Mouse (Mus musculus) thymus, adult 18-20 months (tissue): ENCODE results near the gene Mettl9.

Experiments used
- DNase-seq, 2 experiments: peaks; one replicate each; pipeline ENCODE4 v3.0.0; 2022; ENCODE audit warnings: mixed read lengths in 2 of 2

Gene Mettl9

DNA sequence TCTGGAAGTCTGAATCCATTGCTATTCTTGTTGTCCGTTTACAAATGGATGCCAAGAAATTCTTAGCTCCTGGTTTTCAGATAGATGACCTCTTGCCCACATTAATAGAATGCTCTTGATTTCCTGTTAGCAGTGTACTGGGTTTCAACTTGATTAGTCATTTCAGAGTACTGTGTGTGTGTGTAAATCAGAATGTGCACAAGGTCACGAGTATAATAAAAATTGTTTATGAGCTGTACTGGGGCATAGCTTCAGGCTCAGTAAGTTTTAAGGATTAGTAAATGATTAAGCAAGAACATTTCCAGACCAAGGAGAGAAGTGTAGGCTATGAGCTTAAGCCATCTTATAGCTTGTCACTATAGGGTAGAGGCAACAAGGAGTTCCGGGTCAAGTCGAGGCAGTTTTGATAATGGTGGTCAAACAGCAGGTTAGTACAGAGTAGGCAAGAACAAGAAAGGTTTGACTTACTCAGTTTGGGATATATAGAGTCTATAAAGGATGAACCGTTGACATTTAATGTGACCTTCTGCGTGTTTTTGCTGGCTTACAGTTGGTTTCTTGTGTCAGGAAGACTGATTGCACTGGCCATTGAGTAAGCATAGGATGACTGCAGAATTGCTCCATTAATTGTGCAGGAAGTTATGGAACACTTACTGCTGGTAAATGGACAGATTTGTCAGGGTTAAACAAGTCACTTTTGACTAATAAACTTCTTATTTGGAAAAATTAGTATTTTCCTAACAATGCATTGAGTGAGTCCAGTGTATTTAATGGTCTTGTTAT is 11.6 kb downstream of the Mettl9 start:
- DNase-seq: no peak

DNA sequence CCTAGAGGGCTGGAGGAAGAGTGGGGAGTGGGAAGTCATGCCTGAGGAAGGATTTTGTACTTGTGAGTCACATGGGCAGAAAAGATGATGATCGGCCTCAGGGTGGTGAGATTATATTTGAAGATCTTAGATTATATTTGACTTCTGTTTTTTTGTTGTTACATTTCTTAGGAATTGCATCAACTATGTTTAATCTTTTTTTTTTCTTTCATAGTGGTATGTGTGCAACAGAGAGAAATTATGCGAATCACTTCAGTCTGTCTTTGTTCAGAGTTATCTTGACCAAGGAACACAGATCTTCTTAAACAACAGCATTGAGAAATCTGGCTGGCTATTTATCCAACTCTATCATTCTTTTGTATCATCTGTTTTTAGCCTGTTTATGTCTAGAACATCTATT is 13.4 kb downstream of the Mettl9 start:
- DNase-seq: no peak

DNA sequence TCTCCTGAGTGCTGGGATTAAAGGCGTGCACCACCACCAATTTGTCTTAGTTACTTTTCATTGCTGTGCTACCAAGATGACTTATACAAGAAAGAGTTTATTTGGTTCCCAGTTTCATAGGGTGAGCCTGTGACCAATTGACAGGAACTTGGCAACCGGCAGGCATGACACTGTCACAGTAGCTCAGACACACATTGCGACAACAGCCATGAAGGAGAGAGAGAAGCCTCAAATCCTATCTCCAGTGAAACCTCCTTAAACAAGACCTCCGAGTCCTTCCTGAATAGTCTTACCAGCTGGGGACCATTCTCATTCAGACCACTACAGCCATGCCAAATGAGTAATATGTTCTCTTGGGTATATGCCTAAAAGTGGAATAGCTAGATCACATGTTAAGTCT is 18.8 kb downstream of the Mettl9 start:
- DNase-seq: no peak

DNA sequence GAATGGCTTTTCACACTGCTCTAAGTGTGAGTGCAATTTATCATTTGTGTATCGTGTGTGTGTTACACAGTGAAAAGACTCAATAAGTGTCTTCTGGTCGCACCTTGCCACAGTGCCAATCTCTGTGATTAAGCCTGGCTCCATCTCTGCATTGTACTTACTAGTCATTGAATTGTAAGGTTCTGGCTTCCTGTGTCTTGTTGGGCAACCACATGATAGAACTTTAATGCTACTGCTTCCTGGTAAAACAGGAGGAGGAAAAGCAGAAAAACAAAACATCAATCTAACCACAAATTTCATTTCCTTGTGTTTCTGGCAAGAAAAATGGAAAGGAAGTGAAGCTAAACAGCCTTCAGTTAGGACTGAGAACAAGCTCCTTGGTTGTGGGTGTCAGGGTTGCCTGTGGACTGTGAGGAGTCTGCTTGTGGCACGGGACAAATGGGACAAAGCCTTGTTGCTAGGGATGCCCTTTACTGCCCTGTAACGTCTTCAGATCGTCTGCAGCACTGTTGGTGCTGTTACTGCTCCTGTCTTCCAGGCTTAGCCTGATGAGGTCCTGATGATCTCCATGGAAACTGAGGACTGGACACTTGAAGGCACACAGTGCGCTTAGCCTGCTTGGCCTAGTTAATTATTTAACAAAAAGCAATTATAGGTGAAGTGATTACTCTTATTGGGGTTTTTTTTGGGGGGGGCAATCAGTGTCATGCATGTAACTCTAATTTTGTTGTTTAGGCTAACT is 25.4 kb downstream of the Mettl9 start:
- no peak for DNase-seq

DNA sequence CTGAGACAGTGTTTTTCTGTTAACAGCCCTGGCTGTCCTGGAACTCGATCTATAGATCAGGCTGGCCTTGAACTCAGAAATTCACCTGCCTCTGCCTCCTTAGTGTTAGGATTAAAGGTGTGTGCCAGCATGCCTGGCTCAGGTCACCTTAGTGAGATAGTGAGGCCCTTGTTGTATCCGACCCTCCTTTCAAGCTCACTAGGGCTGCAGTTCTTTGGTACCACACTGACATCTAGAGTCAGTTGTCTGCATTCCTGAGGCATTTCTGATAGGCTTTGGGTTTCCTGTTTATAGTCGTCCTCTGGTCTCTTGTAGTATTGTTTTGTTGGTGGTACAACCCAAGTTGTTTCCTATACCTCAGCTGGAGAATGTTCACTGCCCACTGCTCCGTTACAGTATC is 30.1 kb downstream of the Mettl9 start:
- DNase-seq: peak in 1 of 2 experiments; percentile 12

DNA sequence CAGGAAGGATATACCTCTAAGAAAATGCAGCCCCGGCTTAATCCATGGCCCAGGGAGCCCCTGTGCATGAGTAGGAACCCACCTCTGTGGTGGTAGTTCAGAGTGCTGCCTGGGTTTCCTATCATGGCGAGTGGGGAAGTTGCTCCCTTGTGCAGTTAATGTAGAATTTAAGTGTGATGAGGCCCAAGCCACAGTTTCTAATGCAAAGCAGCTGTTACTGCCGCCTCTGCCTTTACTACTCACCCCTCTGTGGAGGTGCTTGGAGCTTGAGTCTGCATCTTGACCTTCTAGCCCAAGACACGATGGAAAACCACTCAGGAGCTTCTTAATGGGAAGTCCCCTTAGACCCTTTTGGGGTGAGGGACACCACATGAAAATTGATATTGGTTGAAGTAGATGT is 37.0 kb downstream of the Mettl9 start:
- no peak for DNase-seq

DNA sequence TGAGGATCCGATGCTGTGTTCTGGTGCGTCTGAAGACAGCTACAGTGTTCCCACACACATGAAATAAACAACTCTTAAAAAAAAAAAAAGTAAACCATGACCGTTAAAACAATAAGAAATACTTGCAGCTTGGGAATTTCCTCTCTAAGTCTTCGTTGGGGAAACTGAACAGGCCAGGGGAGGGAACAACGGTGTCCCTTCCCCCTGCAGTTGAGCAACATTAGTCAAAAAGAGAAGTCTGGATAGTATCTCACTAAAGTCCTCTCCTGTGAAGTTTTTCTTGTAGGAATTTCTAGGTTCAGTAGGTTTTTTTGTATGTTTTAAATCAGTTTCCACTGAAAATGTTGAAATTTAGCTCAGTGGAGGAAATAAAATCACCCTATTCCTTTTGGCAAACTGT is 38.3 kb downstream of the Mettl9 start:
- no peak for DNase-seq

DNA sequence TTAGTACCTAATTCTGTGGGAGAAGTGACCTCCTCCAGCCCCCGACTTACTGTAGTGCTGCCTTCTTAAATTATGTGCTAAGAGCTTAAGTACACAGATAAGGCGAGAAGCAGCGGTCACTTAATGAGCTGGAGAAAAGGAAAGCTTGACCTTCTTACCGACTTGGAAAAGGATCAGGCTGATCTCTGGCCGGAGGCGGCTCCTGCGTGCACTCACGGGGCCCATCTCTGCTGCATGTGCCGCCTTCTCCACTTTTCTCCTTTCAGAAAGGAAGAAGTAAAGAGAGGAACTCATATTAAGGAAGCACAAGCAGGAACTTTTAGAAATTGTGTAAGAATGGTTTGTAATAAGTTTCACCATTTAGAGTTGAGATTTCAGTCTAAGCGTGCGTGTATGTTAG is 40.0 kb downstream of the Mettl9 start, which contains the start of gene Igsf6:
Igsf6 (minus strand) TSS at position 292 of the 400 bp plus-strand sequence.
- DNase-seq: no peak

DNA sequence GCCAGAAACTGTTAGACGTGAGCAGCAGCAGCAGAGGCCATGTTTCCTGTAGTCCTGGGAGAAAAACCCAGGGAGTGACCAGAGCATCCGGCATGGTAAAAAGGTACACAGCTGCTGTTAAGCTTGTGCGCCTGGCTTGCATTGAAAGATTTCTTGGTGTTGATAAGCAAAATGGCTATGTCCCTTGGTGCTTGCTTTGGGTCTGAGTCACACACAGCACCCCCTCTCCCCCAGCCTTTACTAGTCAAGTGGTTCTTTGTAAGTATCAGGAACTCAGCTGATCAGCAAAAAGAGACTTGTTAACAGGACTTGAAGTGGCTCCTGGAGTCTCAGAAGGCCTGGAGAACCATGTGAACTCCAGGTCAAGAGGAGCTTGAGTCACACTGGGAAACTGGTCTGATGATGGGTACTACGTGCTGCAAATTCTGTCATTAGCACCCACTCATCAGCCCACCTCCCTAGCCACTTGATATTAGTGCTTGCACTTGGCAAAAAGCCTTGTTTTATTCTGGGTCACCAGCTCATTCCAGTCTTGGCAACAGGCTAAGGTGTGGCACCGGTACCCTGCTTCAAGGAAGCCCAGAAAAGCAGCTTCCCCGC is 40.7 kb downstream of the Mettl9 start:
- DNase-seq: no peak

DNA sequence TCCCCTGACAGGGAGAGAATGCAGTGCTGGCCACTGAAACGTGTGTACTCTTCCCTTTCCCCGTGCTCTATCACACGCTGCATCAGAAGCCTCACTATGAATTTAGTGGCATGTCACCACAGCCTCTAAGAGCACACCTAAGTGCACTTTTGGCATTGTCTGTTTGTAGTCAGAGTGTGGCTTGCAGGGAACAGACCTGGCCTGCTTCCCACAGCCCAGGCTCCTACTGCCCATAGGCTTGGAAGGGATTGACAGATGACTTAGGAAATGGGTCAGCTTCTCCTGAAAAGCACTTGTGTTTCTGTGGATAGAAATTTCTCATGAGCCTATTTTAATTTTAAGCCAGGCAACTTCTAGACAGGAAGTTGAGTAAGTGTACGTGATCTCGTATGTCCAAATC is 41.2 kb downstream of the Mettl9 start:
- no peak for DNase-seq

DNA sequence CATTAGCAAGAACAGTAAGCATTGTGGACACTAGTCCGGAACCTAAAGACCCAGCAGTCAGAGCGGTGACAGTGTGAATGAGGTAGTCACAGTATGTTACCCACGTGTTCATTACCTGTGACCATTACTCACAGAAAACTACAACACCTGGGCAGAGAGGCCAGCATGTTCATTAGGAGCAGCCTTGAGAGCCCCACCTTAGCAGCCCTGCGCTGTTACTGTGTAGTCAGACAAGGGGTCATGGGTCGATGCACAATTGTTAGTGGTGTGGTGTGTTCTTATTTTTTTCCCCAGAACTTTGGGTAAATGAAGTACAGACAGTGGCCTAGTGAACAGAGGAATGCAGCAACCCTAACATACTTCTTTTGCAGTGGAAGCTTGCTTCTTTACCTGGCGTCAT is 43.1 kb downstream of the Mettl9 start:
- no peak for DNase-seq

DNA sequence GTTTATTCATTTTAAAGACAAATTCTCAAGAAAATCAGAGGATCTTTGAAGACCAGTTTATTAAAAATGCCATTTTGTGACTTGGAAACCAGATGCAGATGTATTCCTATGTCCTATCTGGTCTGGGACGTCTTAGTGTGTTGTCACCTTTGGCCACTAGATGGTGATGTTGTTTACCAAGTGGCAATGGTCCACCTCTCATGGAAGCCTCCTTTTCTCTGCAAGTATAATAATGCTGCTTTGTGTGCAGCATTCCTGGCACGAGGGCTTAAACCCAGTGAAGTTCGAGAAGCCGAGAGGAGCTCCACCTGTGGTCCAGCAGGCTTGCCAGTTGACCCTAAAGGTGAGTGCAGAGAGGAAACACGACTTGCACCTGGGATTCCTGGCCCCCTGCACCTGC is 43.6 kb downstream of the Mettl9 start:
- DNase-seq: no peak

DNA sequence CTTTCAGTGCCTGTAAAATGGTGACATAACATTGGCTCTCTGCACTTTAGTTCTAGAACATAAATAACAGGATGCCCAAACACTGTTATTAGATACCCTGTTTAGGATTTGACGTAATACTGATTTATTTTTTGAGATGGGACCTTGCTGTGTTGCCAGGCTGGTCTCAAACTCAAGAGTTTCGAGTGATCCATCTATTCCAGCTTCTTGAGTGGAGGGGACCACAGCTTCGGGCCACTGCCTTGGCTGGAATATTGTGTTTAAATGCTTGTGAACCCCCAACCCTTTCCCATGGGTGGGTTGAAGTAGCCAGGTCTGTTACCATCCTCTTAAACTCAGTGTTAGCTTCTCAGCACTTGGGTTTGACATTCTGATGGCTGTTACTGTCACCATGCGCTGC is 47.1 kb downstream of the Mettl9 start, which contains the start of gene Otoa:
Otoa (plus strand) TSS at position 301 of the 400 bp plus-strand sequence.
- no peak for DNase-seq

DNA sequence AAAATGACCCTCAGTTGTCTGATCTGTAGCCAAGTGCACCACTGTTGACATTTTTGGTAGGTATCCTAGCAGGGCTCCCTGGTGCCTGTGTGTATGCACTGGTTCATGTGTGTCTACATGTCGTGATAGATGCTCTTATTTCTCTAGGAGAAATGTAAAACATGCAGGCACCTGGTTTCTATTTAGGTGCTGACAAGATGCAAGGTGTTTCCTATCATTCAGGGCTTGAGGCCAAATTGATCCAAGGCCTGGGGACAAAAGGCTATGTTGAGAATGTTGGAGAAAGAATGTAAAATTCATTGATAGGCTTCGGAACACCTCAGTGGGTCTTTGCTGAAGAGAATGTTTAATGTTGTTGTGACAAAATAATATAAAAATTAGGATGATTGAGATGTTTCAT is 47.6 kb downstream of the Mettl9 start:
- DNase-seq: no peak

DNA sequence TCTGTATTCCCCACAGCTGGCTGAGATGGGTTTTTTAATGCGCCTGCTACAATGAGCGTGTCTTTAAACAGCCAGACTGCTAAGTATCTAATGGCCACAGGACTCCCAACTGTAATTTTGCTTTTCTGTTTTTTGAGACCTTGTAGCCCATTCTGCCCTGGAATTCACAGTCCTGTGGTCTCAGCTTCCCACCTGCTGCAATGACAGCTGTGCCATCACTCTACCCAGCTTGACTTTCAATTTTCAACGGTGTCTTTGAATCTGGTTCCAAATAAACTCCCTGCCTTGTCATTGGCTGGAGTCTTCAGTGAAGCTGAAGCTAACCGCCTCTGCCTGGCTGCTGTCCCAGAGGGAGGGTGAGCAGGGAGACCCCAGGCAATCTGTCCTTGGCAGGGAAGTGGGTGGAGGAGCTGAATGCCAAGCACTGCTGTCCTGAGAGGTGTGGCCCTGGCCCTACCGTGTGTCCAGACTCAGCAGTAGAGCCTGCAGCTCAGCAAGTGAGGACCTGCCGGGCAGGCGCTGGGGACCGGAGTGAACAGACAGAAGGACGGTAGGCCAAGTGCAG is 48.8 kb downstream of the Mettl9 start:
- DNase-seq: no peak

DNA sequence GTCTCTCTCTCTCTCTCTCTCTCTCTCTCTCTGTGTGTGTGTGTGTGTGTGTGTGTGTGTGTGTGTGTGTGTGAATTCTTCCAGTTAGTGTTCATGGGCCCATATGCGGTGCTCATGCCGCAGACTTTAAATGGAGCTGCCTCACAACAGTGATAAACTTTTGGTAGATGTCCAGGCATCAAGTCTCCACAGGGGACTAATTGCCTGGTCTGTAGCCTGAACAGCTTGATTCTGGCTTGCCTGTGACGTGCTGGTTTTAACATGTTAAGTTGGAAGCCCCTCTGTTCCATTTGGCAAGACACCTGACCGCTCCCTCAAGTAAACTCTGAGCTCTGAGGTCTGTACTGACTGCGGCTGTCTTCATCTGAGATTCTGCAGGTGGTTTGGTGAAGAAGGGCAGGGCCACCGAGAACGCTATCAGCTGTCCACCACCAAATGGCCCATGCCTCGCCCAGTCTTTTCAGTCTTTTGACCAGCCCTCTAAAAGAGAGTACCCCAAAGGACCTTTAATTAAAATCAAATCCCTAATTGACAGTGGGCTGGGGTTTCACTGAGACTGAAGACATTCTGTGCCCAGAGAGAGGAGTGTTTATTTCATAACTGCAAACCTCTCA is 50.7 kb downstream of the Mettl9 start:
- no peak for DNase-seq

DNA sequence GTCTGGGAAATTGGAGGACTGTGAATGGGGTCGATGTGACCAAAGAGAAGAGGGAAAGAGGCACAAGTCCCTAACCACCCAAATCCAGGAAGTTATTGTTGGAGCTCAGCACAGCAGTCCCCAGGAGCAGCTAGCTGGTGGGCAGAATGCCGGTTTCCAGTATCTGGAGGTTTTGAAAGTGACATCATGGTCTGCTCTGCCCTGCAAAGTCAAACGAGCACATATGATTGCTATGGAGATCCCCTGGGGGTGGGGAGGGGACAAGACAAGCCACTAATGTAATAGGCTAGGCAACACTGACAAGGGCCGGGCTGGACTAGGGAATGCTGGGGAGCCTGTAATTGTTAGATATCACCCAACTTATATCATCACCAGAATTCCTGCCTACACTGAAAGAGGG is 51.3 kb downstream of the Mettl9 start:
- no peak for DNase-seq

DNA sequence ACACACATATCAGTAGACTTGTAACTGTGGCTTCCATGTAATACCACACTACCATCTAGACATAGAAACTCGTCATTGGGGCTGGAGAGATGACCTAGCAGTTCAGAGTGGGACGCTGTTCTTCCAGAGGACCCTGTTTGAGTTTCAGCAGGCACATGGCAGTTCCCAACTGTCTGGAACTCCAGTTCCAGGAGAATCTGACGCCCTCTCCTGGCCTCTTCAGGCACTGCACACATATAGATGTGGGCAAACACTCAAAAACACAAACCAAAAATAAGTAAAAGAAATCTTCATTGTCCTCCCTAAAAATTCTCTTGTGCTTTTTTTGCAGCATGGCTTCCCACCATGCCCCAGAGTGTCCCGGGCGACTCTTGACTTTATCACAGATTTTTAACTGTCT is 54.5 kb downstream of the Mettl9 start:
- no peak for DNase-seq

DNA sequence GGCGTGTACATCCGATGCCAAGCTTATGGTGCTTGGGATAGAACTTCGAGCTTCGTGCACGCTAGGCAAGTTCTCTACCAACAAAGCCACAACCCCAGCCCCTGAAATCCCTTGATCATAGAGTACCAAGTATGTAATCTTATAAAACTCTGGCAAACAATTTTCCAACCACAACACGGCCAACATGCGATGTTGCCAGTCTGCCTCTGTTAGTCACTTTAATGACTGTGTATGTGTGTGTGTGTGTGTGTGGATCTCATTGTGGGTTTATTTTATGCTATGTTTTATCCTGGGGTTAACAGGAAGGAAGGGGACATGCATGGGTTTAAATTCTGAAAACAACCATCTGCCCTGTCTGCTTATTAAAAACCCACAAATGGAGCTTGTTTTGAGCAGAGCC is 56.5 kb downstream of the Mettl9 start:
- no peak for DNase-seq

DNA sequence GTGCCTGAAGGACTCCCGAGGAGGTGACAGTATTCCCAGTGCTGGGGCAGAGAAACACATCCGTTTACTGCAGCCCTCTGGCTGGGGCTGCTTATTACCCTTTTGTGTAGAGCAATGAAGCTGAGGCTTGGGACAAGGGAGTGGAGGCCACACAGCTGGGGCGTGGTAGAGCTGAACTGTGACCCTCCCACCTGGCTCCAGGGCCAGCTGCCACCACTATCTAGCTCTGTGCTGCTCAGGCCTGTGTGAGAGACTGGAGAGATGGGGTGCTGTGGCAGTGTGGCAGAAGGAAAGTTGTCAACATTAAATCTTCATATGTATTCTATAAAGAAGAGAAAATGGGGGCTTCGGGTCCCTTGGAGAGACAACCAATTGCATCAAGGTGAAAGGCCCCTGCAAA is 58.8 kb downstream of the Mettl9 start:
- DNase-seq: no peak

DNA sequence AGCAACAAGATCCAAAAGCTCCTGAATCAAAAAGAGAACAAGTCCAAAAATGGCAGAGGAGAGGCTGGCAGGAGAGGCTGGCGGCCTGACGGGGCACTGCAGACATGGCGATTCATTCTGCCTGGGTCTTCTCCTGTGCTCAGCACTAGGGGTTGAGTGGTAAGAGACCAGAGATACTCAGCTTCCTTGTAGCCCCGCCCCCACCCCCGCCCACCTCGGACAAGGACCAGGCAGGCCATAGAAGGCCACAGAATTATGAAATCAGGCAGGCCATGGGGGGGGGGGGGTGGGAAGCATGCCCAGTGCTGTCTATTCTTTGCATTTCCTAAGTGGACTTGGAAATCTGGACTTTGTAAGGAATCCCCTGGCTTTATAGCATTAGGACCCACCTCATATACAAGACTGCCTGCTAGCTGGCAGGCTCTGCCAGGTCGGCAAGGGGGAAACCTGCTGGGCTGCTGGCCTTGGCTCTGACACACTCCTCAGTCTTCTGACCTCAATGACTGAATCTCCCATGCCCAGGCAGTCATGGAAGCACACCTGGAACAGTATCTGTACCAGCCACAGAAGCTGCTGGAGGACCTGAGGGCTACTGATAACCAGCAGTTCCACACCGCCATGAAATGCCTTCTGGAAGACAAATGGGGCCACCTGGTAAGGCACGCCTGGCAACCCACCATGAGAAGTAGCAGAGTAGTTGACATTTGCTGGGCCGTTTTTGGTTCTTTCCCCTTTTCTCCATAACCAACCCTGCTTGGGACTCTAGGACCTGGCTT is 64.6 kb downstream of the Mettl9 start:
- DNase-seq: no peak

DNA sequence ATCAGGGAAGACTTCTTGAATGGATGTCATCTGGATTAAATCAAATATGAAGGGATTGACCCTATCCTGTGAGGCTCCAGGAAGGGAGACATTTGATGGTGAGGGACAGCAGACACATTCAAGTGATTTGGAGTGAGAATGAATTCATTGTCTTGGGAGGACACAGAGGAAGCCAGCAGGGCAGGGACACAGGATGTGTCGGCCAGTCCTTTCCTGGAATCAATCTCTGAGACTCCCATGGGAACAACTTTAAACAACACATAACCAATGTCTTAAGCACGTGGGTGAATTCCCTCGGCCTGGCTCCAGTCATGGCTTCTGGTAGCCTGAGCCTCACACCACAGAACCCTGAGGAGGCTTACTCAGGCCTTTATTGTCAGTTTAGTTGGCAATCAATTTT is 73.6 kb downstream of the Mettl9 start:
- DNase-seq: no peak
